Mouse (Mus musculus): ENCODE results near the gene Hist1h2bh.

Hist1h2bh gene

GRCm38 (mm10) chr13:23542999-23543607 is at the start of gene Hist1h2bh:
Gene Hist1h2bh, minus strand, starts transcription at chr13:23543392.
- WGBS, result under 1% methylated on average over 41 of the region's 42 CpGs

- WGBS, result 82% methylated on average over 7 of the region's 7 CpGs
Observed at GRCm38 (mm10) chr13:23592614-23593013, 49.4 kb upstream of the Hist1h2bh start.

GRCm38 (mm10) chr13:23591886-23592285 is 48.7 kb upstream of the Hist1h2bh start:
- 97% methylated on average over 7 of the region's 7 CpGs for WGBS

GRCm38 (mm10) chr13:23591206-23591605 is 48.0 kb upstream of the Hist1h2bh start:
- 93% methylated on average over 7 of the region's 7 CpGs for WGBS

- 4% methylated on average over 1 of the region's 1 CpGs for WGBS
Observed at GRCm38 (mm10) chr13:23586940-23587225, 43.7 kb upstream of the Hist1h2bh start.

- 1% methylated on average over 22 of the region's 22 CpGs for WGBS
Observed at GRCm38 (mm10) chr13:23586099-23586939, 43.1 kb upstream of the Hist1h2bh start.

- WGBS, result under 1% methylated on average over 30 of the region's 36 CpGs
Observed at GRCm38 (mm10) chr13:23585442-23586098, 42.4 kb upstream of the Hist1h2bh start.

GRCm38 (mm10) chr13:23585029-23585441 is 41.8 kb upstream of the Hist1h2bh start:
- WGBS, result under 1% methylated on average over 21 of the region's 21 CpGs

- 18% methylated on average over 6 of the region's 6 CpGs for WGBS
Observed at GRCm38 (mm10) chr13:23582219-23583056, 39.2 kb upstream of the Hist1h2bh start.

- WGBS, result under 1% methylated on average over 43 of the region's 43 CpGs
Observed at GRCm38 (mm10) chr13:23581408-23582218, 38.4 kb upstream of the Hist1h2bh start, which contains the start of gene Hist1h4d. Gene Hist1h4d, plus strand, starts transcription at chr13:23581598.

- WGBS, result 95% methylated on average over 1 of the region's 1 CpGs
Observed at GRCm38 (mm10) chr13:23577835-23578234, 34.6 kb upstream of the Hist1h2bh start.

GRCm38 (mm10) chr13:23576906-23577639 is 33.9 kb upstream of the Hist1h2bh start:
- 66% methylated on average over 6 of the region's 6 CpGs for WGBS

GRCm38 (mm10) chr13:23576351-23576881 is 33.2 kb upstream of the Hist1h2bh start:
- 56% methylated on average over 7 of the region's 7 CpGs for WGBS

GRCm38 (mm10) chr13:23575864-23576313 is 32.7 kb upstream of the Hist1h2bh start:
- WGBS, result 3% methylated on average over 17 of the region's 40 CpGs

- WGBS, result 2% methylated on average over 18 of the region's 18 CpGs
Observed at GRCm38 (mm10) chr13:23575271-23575851, 32.2 kb upstream of the Hist1h2bh start, which contains the start of gene Hist1h3d. Gene Hist1h3d, plus strand, starts transcription at chr13:23575763.

- 2% methylated on average over 12 of the region's 39 CpGs for WGBS
Observed at GRCm38 (mm10) chr13:23574546-23575170, 31.5 kb upstream of the Hist1h2bh start.

GRCm38 (mm10) chr13:23573898-23574524 is 30.8 kb upstream of the Hist1h2bh start, which contains the start of the genes Hist1h2bf and Hist1h2ad:
Gene Hist1h2bf, minus strand, starts transcription at chr13:23574196.
Gene Hist1h2ad, plus strand, starts transcription at chr13:23574381.
- WGBS, result under 1% methylated on average over 37 of the region's 42 CpGs
